Mouse (Mus musculus) liver, embryonic 16.5 days (tissue): ENCODE results near the gene Vps53. TPM values are rescaled to one million over a fixed set of nuclear protein-coding genes. Genes with fewer than 3 reads are reported as not detected.

Experiments used
- ATAC-seq: fragments of 200-750 bp; cut with Nextera tagmentation; 2 replicates; pipeline ENCODE4 v1.8.0; 2017; ENCODE audit warnings: low read depth, mild to moderate bottlenecking, moderate number of reproducible peaks, moderate library complexity
- H3K27ac ChIP-seq: fragments of 300-500 bp; sonication (generic); 2 replicates; pipeline ENCODE4 v1.5.1; 2014; ENCODE audit warnings: mild to moderate bottlenecking, low read length
- H3K27me3 ChIP-seq: fragments of 300-500 bp; sonication (generic); 2 replicates; pipeline ENCODE4 v1.6.1; 2014; ENCODE audit warnings: low read depth, low read length, mixed read lengths; ENCODE audit not compliant: control insufficient read depth, insufficient read depth
- H3K36me3 ChIP-seq: fragments of 300-500 bp; sonication (generic); 2 replicates; pipeline ENCODE4 v1.6.1; 2014; ENCODE audit warnings: mild to moderate bottlenecking; ENCODE audit not compliant: control insufficient read depth, insufficient read depth
- H3K4me1 ChIP-seq: fragments of 300-500 bp; sonication (generic); 2 replicates; pipeline ENCODE4 v1.6.1; 2014; ENCODE audit warnings: low read depth, low read length, mixed read lengths; ENCODE audit not compliant: control insufficient read depth
- H3K4me2 ChIP-seq: fragments of 300-500 bp; sonication (generic); 2 replicates; pipeline ENCODE4 v1.6.1; 2014; ENCODE audit warnings: low read depth, low read length, mixed read lengths
- H3K4me3 ChIP-seq: fragments of 300-500 bp; sonication (generic); 2 replicates; pipeline ENCODE4 v1.5.1; 2014; ENCODE audit warnings: low read depth, mild to moderate bottlenecking, low read length
- H3K9ac ChIP-seq: fragments of 300-500 bp; sonication (generic); 2 replicates; pipeline ENCODE4 v1.6.1; 2014; ENCODE audit warnings: low read depth, low read length
- H3K9me3 ChIP-seq: fragments of 300-500 bp; sonication (generic); replicated peaks from 2 replicates; pipeline ENCODE4 v1.6.1; 2016; ENCODE audit warnings: low read length; ENCODE audit not compliant: control insufficient read depth
- WGBS: fragments of 180-500 bp; shearing (Covaris S2); extraction: QIAGEN DNeasy Blood & Tissue Kit; methylation state at CpG from one replicate; pipeline ENCODE4 v1.1.7; 2014; ENCODE audit not compliant: insufficient replicate concordance; 5-methylcytosine and 5-hydroxymethylcytosine counted together
- polyA plus RNA-seq: library from polyadenylated mRNA; unstranded; fragments of >200 nt; fragmentation: Nextera tagmentation; extraction: Ambion mirVana; gene quantifications from 2 replicates; pipeline ENCODE4 v1.2.1, GENCODE M21; 2015

Vps53 gene
- polyA plus RNA-seq, 1 experiment from 2014 or later = 13.0 TPM

GRCm38 (mm10) chr11:76052496-76052895 lies 127.0 kb downstream of the Vps53 start:
- H3K36me3 ChIP-seq = no peaks in the 10 kb centered on the region
- no peaks in the 10 kb centered on the region for H3K9me3 ChIP-seq
- H3K27me3 ChIP-seq = no peaks in the 10 kb centered on the region
- no peak for ATAC-seq
- no peak overlapping the region for H3K9ac ChIP-seq
- H3K27ac ChIP-seq = no peak overlapping the region
- H3K4me3 ChIP-seq = no peak overlapping the region
- WGBS = 81% methylated on average over 5 of the region's 5 CpGs
- no peaks in the 10 kb centered on the region; the same call in 1 of the 2 replicates for H3K4me1 ChIP-seq
- H3K4me2 ChIP-seq = no peak overlapping the region

DNA sequence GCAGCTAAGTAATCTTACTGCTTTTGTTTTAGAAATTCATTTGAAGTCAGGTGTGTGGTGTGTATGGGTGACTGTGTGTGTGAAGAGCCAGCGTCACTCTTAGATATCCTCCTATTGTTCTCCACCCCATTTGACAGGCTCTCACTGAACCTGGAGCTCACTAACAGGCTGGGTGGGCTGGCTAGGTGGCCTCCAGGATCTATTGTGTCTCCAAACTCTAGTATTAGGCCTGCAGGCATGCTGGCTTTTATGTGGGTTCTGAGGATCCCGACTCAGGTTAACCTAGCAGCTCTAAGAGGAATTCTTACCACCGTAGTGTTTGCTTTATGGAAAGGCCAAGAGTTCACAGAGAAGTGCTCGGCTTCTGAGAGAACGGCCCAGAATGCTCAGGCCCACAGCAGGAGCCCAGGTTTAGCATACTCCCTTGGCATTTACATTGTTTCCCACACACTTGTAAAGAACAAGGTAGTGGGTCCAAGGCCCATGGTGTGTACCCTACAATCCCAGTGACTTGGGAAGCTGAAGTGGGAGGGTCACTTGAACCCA lies 128.4 kb downstream of the Vps53 start:
- no peak for ATAC-seq
- Histone ChIP-seq H3K4me3 (no peak overlapping the region), H3K27me3 (no peaks in the 10 kb centered on the region), H3K27ac (no peak overlapping the region), H3K4me2 (no peak overlapping the region), H3K9me3 (no peaks in the 10 kb centered on the region), H3K4me1 (no peaks in the 10 kb centered on the region; the same call in 1 of the 2 replicates), H3K9ac (no peak overlapping the region), H3K36me3 (no peaks in the 10 kb centered on the region)
- 62% methylated on average over 5 of the region's 5 CpGs for WGBS

DNA sequence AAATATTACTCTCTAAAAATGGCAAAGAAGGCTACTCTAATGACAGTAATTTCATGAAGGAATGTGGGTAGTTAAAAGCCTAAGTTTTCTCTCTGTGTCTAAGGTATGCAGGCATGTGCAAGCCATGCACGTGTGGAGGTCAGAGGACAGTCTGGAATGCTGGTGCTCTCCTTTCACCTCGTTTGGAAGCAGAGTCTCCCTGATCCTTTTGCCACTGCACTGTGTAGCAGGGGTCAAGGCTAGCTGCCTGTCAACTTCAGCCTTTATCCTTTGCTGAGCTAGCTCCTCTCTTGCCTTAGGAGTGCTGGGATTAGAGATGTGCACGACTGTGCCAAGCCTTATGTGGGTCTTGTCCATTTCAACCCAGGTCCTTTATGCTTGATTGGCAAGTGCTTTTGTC lies 128.9 kb downstream of the Vps53 start:
- no peaks in the 10 kb centered on the region for H3K27me3 ChIP-seq
- no peak overlapping the region for H3K27ac ChIP-seq
- WGBS = 42% methylated on average over 3 of the region's 3 CpGs
- H3K4me2 ChIP-seq = no peak overlapping the region
- ATAC-seq = no peak
- H3K9me3 ChIP-seq = no peaks in the 10 kb centered on the region
- no peaks in the 10 kb centered on the region; the same call in 1 of the 2 replicates for H3K4me1 ChIP-seq
- H3K36me3 ChIP-seq = no peaks in the 10 kb centered on the region
- H3K9ac ChIP-seq = no peak overlapping the region
- H3K4me3 ChIP-seq = no peak overlapping the region

DNA sequence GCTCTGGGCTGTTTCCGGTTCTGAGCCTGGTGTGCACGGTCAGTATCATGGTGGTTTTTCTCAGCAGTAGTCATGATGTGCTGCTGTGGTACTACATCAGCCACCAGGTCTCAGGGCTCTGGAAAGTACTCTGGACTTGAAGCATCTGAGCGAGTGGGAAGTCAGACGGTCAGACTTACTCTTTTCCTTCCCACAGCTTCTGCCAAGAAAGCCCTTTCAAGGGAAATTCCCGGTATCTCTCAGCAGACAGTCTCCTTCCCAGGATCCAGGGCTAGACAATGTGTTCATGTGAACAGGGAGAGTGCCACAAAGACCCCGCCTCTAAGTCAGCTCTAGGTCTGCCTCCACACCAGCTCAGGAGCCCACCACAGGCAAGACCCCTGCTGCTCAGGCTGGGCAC lies 134.1 kb downstream of the Vps53 start:
- no peak overlapping the region for H3K9ac ChIP-seq
- no peak overlapping the region for H3K27ac ChIP-seq
- H3K27me3 ChIP-seq = no peaks in the 10 kb centered on the region
- H3K4me3 ChIP-seq = no peak overlapping the region
- H3K4me1 ChIP-seq = no peaks in the 10 kb centered on the region
- H3K4me2 ChIP-seq = no peak overlapping the region
- H3K9me3 ChIP-seq = no peaks in the 10 kb centered on the region
- H3K36me3 ChIP-seq = no peaks in the 10 kb centered on the region
- no peak for ATAC-seq
- WGBS = 65% methylated on average over 6 of the region's 6 CpGs

GRCm38 (mm10) chr11:76044468-76044867 lies 135.0 kb downstream of the Vps53 start:
- no peak overlapping the region for H3K4me3 ChIP-seq
- H3K4me2 ChIP-seq = no peak overlapping the region
- no peaks in the 10 kb centered on the region for H3K4me1 ChIP-seq
- H3K9me3 ChIP-seq = no peaks in the 10 kb centered on the region
- H3K27me3 ChIP-seq = no peaks in the 10 kb centered on the region
- H3K36me3 ChIP-seq = no peaks in the 10 kb centered on the region
- no peak overlapping the region for H3K9ac ChIP-seq
- WGBS = 70% methylated on average over 6 of the region's 6 CpGs
- ATAC-seq = no peak
- no peak overlapping the region for H3K27ac ChIP-seq

GRCm38 (mm10) chr11:76042882-76043281 lies 136.6 kb downstream of the Vps53 start:
- H3K36me3 ChIP-seq = no peaks in the 10 kb centered on the region
- no peak for ATAC-seq
- no peaks in the 10 kb centered on the region for H3K4me1 ChIP-seq
- no peaks in the 10 kb centered on the region for H3K9me3 ChIP-seq
- H3K27me3 ChIP-seq = no peaks in the 10 kb centered on the region
- no peak overlapping the region for H3K9ac ChIP-seq
- no peak overlapping the region for H3K27ac ChIP-seq
- no peak overlapping the region for H3K4me2 ChIP-seq
- 48% methylated on average over 5 of the region's 5 CpGs for WGBS
- no peak overlapping the region for H3K4me3 ChIP-seq

DNA sequence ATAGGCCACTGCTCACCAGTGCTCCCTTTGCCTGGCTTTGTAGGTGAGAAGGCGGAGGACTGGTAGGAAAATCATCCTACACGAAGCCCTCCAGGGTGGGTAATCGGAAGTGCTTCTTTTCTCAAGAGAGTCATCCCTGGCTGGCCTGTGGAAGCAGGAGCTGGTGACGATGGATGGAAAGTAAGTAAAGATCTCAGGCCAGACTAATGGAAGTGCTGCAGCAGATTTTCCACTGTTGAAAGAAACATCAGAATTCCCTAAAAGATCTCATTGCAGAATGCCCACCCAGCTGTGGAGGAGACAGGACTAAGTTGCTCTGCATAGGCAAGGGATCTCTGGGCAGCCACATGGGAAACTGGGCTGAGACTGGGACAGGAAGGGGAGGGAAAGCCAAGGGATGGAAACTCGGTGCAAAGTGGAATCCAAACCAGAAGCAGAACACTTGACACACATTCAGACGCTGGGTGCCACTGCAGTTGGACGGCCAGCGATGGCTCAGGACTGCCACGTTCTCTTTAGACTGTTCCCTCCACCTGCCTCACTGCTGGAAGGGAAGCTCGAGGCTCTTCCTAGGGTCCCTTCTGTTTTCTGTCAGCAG lies 137.3 kb downstream of the Vps53 start:
- Histone ChIP-seq H3K27me3 (no peaks in the 10 kb centered on the region), H3K4me3 (no peak overlapping the region), H3K36me3 (no peaks in the 10 kb centered on the region), H3K9me3 (no peaks in the 10 kb centered on the region), H3K4me2 (no peak overlapping the region), H3K27ac (no peak overlapping the region), H3K9ac (no peak overlapping the region), H3K4me1 (no peaks in the 10 kb centered on the region)
- WGBS = 56% methylated on average over 10 of the region's 10 CpGs
- no peak for ATAC-seq

DNA sequence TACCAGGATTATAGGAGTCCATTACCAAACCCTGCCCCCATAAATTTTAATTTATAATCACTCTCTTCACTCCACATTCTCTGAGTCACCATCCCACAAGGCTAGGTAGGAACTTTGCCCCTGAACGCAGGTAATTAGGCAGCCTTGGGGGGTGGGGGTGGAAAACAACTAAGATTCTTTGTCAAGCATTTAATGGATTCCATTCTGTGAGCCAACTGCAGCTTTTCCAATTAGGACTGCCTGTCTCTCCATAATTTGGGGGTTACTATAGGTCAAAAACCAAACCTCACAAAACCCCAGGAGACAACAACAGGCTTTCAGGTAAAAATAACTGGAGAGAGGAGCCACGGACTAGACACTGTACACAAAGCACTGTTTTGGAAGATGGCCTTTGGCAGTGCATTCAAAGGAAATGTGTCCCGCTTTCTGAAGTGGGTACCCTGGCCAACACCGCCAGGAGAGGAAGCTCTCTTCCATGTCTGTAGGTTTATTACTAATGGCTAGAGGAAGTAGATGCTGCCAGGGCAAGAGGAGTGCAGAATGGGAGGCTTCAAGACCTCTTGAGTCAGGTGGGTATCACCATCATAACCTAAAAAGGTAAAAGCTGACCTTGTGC lies 138.6 kb downstream of the Vps53 start:
- Histone ChIP-seq H3K27ac (no peak overlapping the region), H3K4me2 (no peak overlapping the region), H3K27me3 (no peaks in the 10 kb centered on the region), H3K36me3 (no peaks in the 10 kb centered on the region), H3K9me3 (no peaks in the 10 kb centered on the region), H3K4me3 (no peak overlapping the region), H3K9ac (no peak overlapping the region), H3K4me1 (no peaks in the 10 kb centered on the region)
- WGBS = 68% methylated on average over 4 of the region's 4 CpGs
- no peak for ATAC-seq

- Histone ChIP-seq H3K4me1 (no peaks in the 10 kb centered on the region), H3K9ac (no peak overlapping the region), H3K4me3 (no peak overlapping the region), H3K36me3 (no peaks in the 10 kb centered on the region), H3K9me3 (no peaks in the 10 kb centered on the region), H3K4me2 (no peak overlapping the region), H3K27ac (no peak overlapping the region), H3K27me3 (no peaks in the 10 kb centered on the region)
- WGBS = 41% methylated on average over 8 of the region's 8 CpGs
- ATAC-seq = no peak
These were observed 139.3 kb downstream of the Vps53 start for GRCm38 (mm10) chr11:76040106-76040505.
